Mouse (Mus musculus) thymus, postnatal 36 days (tissue): Measurements from ENCODE around the gene Carns1.

ENCODE experiments used
- DNase-seq, 2 experiments: peaks; one replicate each; pipeline ENCODE4 v3.0.0; 2022; ENCODE audit warnings: mixed read lengths in 2 of 2

Carns1 gene

DNA sequence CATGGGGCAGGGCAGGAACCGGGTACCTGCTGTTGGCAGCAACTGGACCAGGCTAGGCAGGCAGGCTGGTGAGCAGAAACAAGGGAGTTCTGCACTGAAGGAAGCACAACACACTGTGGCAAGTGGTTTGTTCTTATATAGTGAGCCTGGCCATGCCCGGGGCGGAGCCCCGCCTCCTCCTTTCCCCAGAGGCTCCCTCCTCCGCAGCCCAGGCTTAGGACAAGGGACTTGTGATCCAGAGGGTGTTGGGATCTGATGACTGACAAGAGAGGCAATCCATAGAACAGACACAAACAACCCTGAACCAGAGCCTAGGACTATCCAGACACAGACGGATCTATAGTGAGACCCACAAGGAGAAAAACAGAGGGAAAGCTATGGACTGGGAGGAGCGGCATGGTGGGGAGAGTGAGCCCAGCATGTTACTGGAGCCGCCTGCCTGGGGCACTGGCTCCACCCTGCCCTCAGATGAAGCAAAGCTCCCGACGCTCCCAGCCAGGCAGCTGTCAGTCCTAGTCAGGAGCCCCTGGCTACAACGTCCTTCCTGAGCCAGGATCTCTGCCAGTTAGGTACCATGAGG is at the start of gene Carns1:
TSS of gene Carns1 (minus strand) at position 112 of the 580 bp plus-strand sequence.
- peak in 1 of 2 experiments; percentile 14 for DNase-seq

- no peak for DNase-seq
Observed at GRCm38 (mm10) chr19:4222165-4222564, 46.9 kb upstream of the Carns1 start.

DNA sequence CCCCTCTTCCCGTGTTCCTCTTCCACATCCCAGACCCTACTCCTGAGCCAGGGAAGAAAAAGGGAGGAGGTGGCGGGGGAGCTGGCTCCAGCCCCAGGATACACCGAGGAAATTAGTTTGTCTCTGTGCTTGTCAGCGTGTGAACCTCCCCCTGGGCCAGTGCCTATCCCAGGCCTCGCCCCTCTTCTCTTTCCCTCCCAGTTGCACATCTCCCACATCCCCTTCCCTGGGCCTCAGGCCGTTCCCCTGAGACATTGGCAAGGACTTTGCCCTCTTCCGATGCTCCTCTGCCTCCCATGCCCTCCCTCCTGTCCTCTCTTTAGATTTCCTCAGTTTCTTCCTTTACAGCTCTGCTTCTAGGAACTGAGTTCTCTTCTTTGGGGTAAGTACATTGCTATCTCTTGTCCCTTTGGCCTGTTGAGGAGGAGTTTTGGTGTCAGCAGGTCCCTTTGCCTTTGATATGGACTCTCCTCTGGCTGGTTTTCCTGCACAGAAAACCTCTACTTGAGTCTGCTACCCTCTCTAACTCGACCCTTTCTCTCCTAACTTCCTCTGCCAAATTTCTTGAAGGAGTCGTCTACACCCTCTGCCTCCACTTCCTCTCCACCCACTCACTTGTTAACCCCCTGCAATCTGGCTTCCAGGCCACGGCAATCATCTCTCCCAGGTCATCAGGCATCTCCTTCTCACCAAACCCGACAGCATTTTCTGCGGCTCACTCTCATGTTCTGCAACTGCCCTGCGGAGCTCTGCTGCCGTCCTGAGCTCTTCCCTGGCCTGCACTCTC is 45.9 kb upstream of the Carns1 start:
- no peak for DNase-seq

GRCm38 (mm10) chr19:4220416-4220815 is 45.1 kb upstream of the Carns1 start:
- no peak for DNase-seq

- no peak for DNase-seq
Observed at GRCm38 (mm10) chr19:4219943-4220342, 44.7 kb upstream of the Carns1 start.

- no peak for DNase-seq
Observed at GRCm38 (mm10) chr19:4218784-4219183, 43.5 kb upstream of the Carns1 start.

DNA sequence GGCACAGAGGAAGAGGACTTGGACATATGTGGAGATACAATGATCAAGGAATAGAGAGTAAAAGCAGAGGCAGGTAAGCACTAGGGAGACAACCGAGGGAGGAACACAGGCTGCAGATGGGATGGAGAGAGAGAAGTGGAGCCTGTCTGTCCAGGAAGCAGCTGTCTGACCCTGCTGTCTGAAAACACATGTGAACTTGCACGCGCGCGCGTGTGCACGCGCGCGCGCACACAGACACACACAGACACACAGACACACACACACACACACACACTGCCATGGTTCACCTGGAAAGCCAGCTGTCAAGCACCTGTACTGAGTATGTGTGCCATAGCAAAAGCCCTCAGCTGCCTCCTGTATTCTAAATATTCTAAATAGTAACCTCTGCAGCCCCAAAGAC is 43.0 kb upstream of the Carns1 start:
- no peak for DNase-seq

GRCm38 (mm10) chr19:4217855-4218254 is 42.6 kb upstream of the Carns1 start:
- DNase-seq: no peak

DNA sequence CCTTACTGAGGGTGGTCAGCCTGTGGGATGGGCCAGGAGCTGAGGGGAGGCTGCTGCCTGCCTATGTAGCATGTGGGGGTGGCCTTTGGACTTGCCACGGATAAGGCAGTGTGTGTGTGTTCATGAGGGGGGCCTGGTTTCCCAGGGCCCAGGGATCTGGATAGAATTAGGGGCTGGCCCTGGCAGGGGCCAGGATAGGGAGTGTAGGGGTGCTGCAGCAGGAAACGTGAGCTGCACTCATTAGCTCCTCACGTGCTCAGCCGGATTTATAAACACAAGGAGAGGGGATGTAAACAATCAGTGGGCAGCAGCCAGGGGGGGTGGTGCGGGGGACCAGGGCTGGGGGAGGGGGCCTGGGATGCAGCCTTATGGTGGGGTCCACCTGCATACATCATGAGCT is 41.9 kb upstream of the Carns1 start:
- no peak for DNase-seq

- DNase-seq: no peak
Observed at GRCm38 (mm10) chr19:4216041-4216685, 40.9 kb upstream of the Carns1 start.

GRCm38 (mm10) chr19:4215451-4215840 is 40.2 kb upstream of the Carns1 start:
- no peak for DNase-seq

DNA sequence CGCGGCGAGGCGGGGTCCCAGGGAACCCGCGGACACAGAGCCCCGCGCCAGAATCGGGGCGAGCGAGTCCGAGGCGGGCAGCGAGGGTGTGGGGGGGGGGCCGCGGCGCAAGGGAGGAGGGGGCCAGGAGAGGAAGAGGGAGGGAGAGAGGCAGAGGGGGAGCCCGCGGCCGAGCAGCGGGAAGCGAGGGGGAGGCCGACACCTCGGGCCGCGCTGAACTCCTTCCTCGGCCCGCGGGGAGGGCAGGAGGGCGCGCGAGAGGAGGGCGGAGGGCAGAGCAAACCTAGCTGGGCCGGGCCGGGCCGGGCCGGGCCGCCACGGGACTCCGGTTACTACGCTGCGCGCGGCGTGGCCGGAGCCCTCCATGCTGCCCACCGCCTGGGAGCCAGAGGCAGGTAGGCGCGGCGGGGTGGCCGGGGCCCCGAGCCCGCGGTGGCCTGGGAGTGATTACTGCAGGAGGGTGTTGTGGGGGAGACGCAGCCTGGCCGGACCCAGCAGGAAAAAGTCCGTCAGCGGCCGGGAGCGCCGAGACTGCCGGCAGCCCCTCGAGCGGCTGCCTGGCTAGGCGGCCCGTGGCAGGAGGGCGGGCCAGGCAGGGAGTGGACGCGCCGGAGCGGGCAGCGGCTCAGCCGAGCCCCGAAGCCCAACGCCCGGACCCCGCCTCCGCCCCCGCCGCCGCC is 39.6 kb upstream of the Carns1 start:
- DNase-seq: peak in 1 of 2 experiments; percentile 46

DNA sequence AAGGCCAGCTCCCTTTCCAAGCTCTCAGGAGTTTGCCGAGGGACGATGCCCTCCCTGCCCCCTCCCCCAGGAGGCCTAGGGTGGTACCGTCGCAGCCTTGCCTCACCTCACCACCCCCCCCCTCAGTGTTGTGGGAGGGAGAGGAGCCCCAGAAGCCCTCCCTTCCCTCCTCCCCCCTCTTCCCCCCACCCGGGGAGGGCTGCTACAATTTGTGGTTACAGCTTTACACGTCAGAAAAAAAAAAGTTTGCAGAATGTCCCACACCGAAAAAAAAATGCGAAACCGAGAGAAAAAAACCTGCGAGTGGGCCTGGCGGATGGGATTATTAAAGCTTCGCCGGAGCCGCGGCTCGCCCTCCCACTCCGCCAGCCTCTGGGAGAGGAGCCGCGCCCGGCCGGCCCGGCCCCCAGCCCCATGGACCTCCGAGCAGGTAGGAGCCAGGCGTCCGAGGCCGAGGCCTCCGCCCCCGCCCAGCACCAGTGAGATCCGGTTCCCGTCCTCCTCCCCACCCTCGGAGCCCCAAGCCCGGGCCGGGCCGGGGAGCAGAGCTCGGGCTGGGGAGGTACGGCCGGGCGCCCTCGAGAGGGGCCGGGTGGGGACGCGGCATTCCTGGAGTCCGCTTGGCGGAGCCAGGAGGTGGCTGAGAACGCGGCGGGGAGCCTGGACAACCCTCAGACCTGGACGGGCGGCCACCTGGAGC is 38.9 kb upstream of the Carns1 start, which contains the start of the genes Clcf1 and AC109138.7:
TSS of gene Clcf1 (plus strand) at position 168 of the 700 bp plus-strand sequence.
TSS of gene AC109138.7 (plus strand) at position 287 of the 700 bp plus-strand sequence.
- peak; percentile 59 to 66 for DNase-seq

GRCm38 (mm10) chr19:4213524-4213974 is 38.3 kb upstream of the Carns1 start:
- DNase-seq: peak in 1 of 2 experiments; percentile 21

DNA sequence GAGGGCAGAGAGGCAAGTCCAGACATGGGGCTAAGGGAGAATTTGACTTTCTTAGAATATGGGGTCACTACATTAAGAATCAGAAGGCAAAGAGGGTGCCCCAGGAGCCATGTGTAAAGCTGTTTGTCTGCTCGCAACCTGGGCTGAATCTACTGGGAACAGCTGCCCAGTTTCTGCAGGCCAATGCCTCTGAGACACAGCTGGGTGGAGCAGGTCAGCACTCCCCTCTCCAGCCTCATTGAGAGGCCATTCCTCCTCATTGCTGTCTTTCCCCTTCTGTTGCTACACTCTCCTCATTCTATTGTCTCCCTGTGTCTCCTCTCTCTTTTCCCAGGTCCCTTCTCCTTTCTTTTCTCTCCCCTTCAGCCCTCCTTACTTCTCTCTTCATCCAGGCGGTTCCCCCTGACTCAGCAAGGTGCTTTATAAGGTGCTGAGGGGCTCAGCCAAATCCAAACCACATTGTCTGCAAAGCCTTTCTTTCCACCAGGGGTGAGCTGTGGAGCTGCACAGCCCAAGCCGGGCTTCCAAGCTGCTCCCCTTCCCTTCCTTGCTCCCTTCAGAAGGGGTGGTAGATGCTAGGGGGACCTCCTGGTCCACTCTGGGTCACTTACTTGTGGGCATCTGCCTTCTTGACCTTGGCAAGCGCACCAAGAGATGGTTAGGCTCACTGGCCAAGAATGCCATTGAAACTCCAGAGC is 36.8 kb upstream of the Carns1 start:
- no peak for DNase-seq

- no peak for DNase-seq
Observed at GRCm38 (mm10) chr19:4208563-4208962, 33.3 kb upstream of the Carns1 start.

DNA sequence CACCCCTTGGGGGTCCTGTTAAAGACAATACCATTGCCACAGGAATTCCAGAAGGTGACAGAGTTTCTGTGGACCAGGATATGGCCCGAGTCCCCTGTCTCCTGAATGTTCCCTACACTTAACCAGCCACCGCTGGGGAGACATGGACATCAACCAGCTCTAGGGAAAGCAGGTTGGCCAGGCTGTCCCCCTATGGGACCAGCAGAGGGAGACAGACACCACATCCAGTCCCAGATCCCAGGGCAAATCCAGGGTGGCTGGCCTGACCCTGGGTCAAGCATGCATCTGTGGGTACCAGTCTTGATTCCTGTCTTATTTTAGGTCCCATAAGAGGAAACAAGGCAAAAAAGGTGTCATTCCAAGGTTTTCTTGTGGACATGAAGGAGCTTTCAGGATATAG is 31.7 kb upstream of the Carns1 start:
- peak; percentile 52 to 61 for DNase-seq

DNA sequence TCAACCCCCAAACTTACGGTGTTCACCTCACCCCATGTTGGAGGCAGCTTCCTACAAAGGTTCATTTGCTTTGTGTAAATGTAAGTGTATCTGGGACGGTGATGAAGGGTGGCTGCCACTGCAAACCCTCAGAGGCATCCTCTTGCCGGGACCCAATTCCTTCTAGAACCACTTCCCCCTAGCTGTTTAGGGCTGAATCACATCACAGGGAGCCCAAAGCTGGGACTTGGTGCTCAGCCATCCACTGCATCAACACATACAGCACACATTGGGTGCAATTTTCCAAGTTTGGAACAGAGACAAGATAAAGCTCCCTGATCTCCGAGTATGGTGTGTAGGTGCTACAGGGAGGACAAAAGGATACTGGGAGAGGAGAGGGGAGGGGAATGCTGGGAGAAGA is 29.6 kb upstream of the Carns1 start:
- DNase-seq: no peak

DNA sequence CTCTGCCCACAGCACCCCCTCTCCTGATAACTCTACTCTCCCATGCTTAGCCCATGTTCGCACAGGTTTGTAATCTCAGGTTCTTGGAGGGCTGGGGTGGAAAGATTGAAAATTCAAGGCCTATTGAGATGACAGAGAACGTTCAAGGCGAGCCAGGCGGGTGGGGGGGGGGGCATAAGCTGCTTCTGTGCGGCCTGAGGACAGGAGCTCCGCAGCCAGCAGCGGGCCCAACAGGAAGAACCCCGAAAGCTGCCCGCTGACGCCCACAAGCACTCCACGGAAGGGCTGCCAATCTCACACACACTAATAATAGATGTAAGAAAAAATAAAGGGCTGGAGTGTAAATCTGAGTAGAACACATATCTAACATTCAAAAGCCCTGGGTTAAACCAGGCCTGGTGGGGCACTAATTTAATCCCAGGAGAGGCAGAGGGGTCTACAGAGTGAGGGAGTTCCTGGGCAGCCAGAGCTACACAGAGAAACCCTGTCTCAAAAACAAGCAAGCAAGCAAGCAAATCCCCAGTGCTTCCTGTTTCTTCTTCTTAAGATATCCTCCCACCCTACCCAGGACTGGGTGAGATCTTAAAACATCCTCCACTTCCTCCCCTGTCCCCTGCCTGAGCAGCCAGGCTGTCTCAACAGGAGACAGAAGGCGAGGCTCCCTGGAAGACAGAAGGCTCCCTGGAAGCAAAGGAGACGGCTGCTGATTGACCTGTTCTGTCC is 28.5 kb upstream of the Carns1 start:
- peak in 1 of 2 experiments; percentile 52 for DNase-seq

DNA sequence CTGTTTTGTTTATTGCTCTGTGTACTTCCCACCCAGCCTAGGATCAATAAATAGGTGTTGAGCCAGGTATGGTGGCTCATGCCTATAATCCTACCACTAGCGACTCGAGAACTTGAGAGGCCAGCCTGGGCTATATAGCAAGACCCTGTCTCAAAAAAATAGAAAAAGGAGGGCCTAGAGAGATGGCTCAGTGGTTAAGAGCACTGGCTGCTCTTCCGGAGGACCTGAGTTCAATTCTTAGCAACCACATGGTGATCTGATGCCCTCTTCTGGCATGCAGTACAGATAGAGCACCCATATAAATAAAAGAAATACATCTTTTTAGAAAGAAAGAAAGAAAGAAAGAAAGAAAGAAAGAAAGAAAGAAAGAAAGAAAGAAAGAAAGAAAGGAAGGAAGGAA is 27.9 kb upstream of the Carns1 start:
- peak in 1 of 2 experiments; percentile 46 for DNase-seq

DNA sequence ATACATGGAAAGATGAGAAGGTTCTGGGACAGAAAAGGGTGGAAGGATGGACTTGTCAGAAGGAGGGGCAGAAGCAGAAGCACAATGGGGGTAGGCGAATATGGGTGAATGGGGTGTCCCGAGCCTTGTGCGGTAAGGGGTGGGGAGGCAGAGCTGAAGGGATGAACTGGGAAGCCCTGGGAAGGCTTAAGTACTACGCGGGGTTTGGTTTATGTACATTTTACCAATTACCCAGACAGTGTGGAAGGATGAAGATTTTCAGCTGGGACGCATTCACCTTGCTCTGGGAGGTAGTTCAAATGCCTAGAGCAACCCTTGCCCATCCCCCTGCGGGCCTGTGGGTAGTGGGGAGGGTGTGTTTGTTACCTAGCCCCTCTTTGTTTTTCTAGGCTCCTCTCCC is 26.9 kb upstream of the Carns1 start:
- peak in 1 of 2 experiments; percentile 43 for DNase-seq
